Mouse (Mus musculus): ENCODE data around the gene Glra3. TPM values are rescaled to one million over a fixed set of nuclear protein-coding genes. Genes with fewer than 3 reads are reported as not detected.

Glra3 gene
- polyA plus RNA-seq (2012; ENCODE audit: insufficient read depth, insufficient read length, missing spikeins): not detected in 2 replicates

DNA sequence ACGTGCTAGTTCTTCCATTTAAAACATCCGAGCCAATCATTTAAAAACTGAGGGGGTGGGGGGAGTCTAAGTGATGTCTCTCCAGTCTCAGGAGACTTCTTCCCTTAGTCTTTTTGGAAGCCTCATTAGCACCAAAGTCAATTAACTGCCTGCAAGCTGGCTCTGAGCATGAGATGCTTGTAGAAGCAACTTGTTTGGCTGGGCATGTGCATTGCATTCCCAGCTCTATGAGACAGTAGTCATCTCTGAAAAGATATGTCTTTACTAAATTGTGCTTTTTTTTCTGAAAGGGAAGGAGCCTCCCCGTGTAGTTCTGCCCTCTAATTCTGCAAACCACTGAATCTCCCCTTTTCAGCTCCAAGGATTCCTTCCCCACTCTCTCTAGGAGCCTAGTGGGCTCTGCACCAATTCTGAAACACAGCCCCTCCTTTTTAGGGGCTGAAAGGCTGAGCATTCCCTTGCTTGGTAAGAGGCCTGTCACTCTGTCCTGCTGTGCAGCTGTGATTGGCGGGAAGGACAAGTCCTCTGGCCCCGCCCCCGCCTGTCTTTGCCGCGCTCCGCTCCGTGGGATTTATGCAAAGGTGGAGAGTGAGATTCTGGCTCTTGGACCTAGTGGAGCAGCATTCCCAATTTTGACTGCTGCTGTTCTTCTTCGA lies at the start of gene Glra3:
Gene Glra3 (plus strand): TSS at position 591 of the 656 bp plus-strand sequence.
- H3K4me3 ChIP-seq (ENCODE audit: insufficient read depth, low read depth, low read length): no peak within 1 kb of the TSS
- no peaks in the 10 kb centered on the region for H3K4me1 ChIP-seq (ENCODE audit: control insufficient read depth, insufficient read depth, insufficient read length, low read length)
- no peak within 1 kb of the TSS for H3K27ac ChIP-seq (replicated peaks; ENCODE audit: low read depth, low read length)

DNA sequence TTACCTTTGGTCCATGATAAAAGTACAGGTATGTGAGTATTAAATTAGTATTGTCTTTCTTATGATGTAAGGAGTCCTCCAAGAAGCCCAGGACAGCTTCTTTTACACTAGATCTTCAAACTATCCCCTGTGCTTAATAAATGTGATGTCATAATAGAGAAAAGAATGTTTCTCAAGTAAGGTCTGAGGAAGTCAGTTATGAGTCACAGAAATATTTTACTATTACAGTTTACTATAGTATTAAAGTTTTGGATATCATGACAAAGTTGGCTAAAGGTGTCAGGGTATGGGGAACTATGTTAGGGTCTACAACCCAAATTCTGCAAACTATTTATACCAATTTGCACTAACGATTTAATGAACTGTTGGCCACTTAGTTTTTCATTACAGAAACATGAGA lies 33.4 kb upstream of the Glra3 start, which contains the start of gene Adam29:
Gene Adam29 (minus strand): TSS at position 101 of the 400 bp plus-strand sequence.
- Histone ChIP-seq H3K4me3 (ENCODE audit: insufficient read depth, low read depth, low read length) (no peak within 1 kb of the TSS), H3K27ac (replicated peaks; ENCODE audit: low read depth, low read length) (no peak within 1 kb of the TSS), H3K4me1 (ENCODE audit: control insufficient read depth, insufficient read depth, insufficient read length, low read length) (no peaks in the 10 kb centered on the region)

DNA sequence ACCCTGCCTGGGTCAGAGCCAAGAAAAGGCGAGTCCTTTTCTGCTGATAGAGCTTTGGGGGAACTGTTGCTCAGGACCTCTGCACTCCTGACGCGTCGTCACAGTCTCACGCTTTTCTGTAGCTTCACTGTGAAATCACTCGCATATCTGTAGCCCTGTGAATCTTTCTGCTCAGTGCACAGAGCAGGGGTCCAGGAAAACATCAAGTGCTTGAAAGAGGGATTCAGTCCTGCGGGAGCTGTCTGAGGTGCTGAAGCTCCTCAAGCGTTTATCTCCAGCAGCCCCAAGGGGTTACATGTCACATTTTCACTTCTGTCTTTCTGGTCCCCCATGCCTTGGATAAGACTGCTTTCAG lies 243 bp downstream of the Glra3 start:
- no peak overlapping the region for H3K4me3 ChIP-seq (ENCODE audit: insufficient read depth, low read depth, low read length)
- H3K4me1 ChIP-seq (ENCODE audit: control insufficient read depth, insufficient read depth, insufficient read length, low read length): no peaks in the 10 kb centered on the region
- H3K27ac ChIP-seq (replicated peaks; ENCODE audit: low read depth, low read length): no peak overlapping the region

DNA sequence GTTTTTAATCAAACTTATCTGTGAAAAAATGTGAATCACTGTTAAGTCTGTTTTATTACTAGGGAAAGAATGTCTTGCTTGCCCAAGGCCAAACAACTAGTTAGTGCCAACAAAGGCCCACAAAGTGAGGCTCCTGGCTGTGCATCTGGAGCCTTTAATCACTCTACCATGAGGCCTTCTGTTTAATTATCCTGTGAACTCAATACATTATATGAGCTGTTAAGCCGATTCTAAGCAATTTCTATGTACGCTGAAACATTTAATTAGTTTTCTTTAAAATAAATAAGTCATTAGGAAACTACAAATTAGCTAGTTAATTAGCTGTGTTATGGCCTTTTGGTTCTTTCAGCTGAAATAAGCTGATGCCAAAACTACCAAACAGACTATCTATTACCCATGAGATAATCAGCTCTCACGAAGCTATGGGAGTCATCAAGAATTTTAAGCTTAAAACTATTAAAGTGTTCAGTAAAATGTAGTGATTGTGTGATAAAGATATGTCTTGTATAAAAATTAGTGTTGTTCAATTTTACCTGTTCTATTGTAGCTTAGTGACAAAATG lies 24.6 kb downstream of the Glra3 start:
- no peak overlapping the region for H3K4me3 ChIP-seq (ENCODE audit: insufficient read depth, low read depth, low read length)

DNA sequence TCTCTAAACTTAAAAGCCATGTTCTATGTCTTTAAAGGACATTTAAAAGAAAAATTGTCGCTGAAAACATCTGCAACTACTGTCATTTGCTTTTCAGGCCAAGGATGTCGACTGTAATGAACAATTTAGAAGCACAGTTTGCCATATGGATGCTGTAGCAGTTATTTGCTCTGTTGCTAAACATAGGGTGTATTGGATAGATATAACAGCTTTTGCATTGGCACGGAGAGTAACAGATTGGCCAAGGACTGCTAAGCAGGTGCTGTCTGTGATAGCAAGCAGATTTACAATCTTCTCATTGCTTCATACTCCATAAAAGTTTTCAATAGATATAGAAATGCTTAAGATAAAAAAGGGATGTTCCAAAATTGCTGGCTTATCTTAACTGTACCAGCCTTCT lies 57.6 kb downstream of the Glra3 start:
- no peak overlapping the region for H3K4me3 ChIP-seq (ENCODE audit: insufficient read depth, low read depth, low read length)
- no peak overlapping the region for H3K27ac ChIP-seq (replicated peaks; ENCODE audit: low read depth, low read length)
- H3K4me1 ChIP-seq (ENCODE audit: control insufficient read depth, insufficient read depth, insufficient read length, low read length): no peaks in the 10 kb centered on the region

More for the DNA sequence above, 24.6 kb downstream of the Glra3 start:
- no peaks in the 10 kb centered on the region for H3K4me1 ChIP-seq (ENCODE audit: control insufficient read depth, insufficient read depth, insufficient read length, low read length)
- no peak overlapping the region for H3K27ac ChIP-seq (replicated peaks; ENCODE audit: low read depth, low read length)

DNA sequence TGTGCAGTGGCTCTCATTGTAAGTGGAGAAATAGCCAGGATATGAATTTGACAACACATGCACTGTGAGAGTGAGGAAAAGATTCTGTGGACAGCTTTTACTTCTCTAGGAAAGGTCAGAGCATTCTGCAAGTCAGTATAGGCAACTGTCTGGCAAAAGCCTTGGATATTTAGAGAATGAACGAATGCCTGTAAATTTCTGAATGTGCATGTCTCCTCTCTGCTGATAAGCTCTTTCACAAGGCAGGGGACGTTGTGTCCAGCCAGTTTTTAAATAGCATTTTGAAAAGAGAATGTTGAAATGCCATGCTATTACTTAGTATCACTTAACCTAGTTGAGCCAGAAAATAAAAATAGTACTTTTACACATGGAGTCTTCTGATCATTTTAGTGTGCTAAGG lies 114.1 kb downstream of the Glra3 start:
- no peak overlapping the region for H3K27ac ChIP-seq (replicated peaks; ENCODE audit: low read depth, low read length)
- no peak overlapping the region for H3K4me3 ChIP-seq (ENCODE audit: insufficient read depth, low read depth, low read length)
- H3K4me1 ChIP-seq (ENCODE audit: control insufficient read depth, insufficient read depth, insufficient read length, low read length): no peaks in the 10 kb centered on the region

DNA sequence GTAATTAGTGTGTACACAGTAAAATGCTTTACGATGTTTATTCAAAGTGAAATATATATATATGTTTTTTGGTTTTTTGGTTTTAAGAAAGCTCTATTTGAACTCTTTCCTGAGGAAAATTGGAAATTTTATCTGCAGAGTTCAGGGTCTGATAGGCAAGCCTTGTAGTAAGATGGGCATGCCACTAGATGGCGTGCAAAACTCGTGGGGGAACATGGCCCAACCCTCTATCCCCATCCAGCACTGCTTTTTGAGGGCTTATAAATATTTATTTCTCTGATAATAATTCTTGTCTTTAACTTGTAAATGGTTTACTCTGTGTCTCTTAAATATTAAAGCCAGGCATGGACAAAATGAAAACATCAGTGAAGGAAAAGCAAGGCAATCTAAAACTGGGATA lies 122.8 kb downstream of the Glra3 start:
- Histone ChIP-seq H3K4me3 (ENCODE audit: insufficient read depth, low read depth, low read length) (no peak overlapping the region), H3K4me1 (ENCODE audit: control insufficient read depth, insufficient read depth, insufficient read length, low read length) (no peaks in the 10 kb centered on the region)

DNA sequence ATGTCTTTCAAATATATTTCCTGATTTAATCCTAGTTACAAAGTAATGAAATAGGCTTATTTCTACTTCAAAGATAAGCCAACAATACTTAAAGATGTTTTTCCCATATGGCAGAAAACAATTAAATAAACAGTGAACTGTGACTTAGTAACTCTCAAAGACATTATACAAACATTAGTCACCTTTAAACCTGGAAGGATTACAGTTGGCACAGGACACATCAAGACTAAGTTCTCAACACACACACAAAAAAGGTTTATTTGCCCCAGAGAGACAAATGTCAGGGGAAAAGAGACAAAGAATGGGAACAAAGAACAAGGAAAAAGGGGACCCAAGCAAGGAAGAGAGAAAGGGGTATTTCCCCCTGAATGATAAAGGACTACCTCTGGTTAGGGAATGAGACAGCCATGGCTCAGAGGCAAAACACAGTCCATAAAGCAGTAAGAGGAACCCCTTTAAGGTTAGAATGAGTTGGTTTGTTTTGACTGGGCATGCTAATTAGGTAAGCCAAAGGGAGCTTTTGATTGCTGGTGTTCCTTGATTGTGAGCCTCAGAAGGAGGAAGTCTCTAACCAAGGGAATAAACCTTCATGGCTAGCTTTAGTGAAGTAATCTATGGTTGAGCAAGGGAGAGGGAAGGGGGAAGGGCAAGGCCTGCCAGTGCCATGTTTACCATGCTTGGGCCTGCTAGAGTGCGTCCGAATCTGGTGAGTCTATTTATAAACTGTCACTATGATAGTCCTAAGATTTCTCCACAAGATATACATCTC lies 130.4 kb downstream of the Glra3 start:
- Histone ChIP-seq H3K4me1 (ENCODE audit: control insufficient read depth, insufficient read depth, insufficient read length, low read length) (0 out of 2 replicates have a peak, but pooled peaks cover 2% of the 10 kb centered on the region), H3K27ac (replicated peaks; ENCODE audit: low read depth, low read length) (no peak overlapping the region), H3K4me3 (ENCODE audit: insufficient read depth, low read depth, low read length) (no peak overlapping the region)

More for the DNA sequence above, 122.8 kb downstream of the Glra3 start:
- H3K27ac ChIP-seq (replicated peaks; ENCODE audit: low read depth, low read length): no peak overlapping the region

DNA sequence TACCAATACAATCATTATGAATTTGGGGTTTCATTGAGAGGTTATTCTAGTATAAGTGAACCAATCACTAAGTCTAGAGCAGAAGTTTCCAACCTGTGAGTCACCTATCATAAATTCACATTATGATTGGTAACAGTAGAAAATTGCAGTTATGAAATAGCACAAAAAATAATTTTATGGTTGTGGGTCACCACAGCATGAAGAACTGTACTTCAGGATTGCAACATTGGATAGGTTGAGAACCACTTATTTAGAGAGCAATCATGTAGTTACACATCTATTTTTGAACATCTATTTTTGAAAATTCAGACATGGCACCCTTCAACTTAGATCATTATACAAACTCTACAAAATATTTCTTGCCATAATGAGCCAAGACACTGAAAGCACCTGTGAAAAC lies 143.4 kb downstream of the Glra3 start:
- H3K27ac ChIP-seq (replicated peaks; ENCODE audit: low read depth, low read length): no peak overlapping the region
- no peak overlapping the region for H3K4me3 ChIP-seq (ENCODE audit: insufficient read depth, low read depth, low read length)
- H3K4me1 ChIP-seq (ENCODE audit: control insufficient read depth, insufficient read depth, insufficient read length, low read length): no peaks in the 10 kb centered on the region

DNA sequence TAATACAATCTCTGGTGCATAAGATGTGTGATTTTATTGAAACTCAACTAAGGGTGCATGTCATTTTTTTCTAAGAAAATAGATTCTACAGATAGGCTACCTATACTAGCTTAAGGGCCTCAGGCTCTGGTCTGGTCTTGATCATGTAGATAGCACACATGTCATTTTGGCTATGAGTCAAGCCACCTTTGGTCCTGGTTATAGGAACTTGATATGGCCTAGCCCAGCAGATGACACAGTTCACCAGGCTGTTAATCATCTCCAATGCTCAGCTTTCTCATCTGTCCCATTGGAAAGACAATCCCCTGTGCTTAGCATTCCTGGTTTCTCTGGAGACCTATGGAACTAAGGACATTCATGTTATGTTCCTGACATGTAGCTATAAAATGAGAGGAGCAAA lies 154.1 kb downstream of the Glra3 start:
- H3K4me3 ChIP-seq (ENCODE audit: insufficient read depth, low read depth, low read length): no peak overlapping the region
- no peak overlapping the region for H3K27ac ChIP-seq (replicated peaks; ENCODE audit: low read depth, low read length)
- no peaks in the 10 kb centered on the region for H3K4me1 ChIP-seq (ENCODE audit: control insufficient read depth, insufficient read depth, insufficient read length, low read length)

DNA sequence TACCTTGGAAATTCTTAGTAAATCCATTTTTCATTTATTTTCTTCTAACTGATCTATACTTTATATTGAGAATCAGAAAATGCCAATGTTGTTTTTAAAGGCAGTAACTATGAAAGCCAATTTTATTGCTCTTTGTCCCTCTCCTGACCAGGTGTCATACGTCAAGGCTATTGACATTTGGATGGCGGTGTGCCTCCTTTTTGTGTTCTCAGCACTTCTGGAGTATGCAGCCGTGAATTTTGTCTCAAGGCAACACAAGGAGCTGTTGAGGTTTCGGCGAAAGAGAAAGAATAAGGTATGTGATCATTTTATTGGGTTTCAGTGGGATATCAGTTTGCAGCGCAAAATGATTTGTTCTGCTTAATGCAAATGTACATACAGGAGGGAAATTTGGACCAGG lies 170.0 kb downstream of the Glra3 start:
- Histone ChIP-seq H3K4me3 (ENCODE audit: insufficient read depth, low read depth, low read length) (no peak overlapping the region), H3K4me1 (ENCODE audit: control insufficient read depth, insufficient read depth, insufficient read length, low read length) (no peaks in the 10 kb centered on the region), H3K27ac (replicated peaks; ENCODE audit: low read depth, low read length) (no peak overlapping the region)

DNA sequence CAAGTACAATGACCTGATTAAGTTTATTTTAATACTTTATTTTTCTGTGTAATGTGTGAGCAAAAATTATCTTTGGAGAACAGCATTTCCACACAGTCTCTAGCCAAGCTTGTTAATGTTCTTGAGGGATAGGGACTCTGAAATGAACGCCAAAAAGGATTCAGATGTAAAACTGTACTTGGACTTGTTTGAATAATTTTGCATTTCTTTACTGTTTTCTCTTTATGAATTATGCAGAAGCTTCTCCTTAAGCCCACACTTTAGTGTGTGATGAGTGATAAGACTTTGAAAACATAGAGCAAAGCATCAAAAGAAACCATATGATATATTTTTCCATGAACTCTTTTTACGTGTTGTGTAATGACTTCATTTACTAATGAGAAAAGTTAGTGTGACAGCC lies 189.1 kb downstream of the Glra3 start:
- no peaks in the 10 kb centered on the region for H3K4me1 ChIP-seq (ENCODE audit: control insufficient read depth, insufficient read depth, insufficient read length, low read length)

DNA sequence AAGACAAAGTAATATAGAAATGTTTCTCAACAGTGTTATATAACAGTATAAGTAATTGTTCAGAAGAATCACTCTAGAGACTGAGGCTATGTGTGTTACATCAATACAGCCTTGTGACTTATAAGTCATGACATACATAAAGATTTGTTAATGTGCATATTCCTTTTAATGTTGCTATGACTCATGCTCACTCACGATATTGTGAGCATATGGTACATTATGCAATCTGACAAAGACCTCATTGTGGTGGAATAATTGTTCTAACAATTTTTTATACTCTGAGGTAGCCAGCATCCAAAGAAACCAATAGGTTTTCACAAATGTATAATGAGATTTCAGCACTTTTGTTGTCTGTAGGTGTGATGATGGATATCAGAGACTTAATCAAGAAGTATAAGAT lies 210.4 kb downstream of the Glra3 start:
- H3K27ac ChIP-seq (replicated peaks; ENCODE audit: low read depth, low read length): no peak overlapping the region
- no peak overlapping the region for H3K4me3 ChIP-seq (ENCODE audit: insufficient read depth, low read depth, low read length)
- no peaks in the 10 kb centered on the region for H3K4me1 ChIP-seq (ENCODE audit: control insufficient read depth, insufficient read depth, insufficient read length, low read length)

More for the DNA sequence above, 189.1 kb downstream of the Glra3 start:
- H3K4me3 ChIP-seq (ENCODE audit: insufficient read depth, low read depth, low read length): no peak overlapping the region
- H3K27ac ChIP-seq (replicated peaks; ENCODE audit: low read depth, low read length): no peak overlapping the region

DNA sequence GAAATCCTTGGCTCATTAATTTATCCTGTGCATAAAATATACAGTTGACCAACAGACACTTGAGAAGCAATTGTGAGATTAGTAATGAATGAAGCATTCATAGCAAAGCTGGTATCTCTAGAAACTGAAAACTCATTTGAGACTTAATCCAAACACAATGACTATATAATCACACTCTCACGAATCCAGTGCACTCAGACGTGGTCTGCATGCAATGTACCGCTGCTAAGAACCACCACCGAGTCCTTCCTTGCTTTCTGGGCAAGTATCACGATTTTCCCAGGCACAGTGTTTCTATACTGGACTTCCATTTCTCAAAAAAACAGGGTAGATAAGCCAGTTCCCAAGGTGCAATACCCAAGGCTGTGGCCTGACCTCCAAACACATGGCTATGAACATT lies 211.3 kb downstream of the Glra3 start:
- H3K4me1 ChIP-seq (ENCODE audit: control insufficient read depth, insufficient read depth, insufficient read length, low read length): no peaks in the 10 kb centered on the region
- no peak overlapping the region for H3K4me3 ChIP-seq (ENCODE audit: insufficient read depth, low read depth, low read length)
- H3K27ac ChIP-seq (replicated peaks; ENCODE audit: low read depth, low read length): no peak overlapping the region

DNA sequence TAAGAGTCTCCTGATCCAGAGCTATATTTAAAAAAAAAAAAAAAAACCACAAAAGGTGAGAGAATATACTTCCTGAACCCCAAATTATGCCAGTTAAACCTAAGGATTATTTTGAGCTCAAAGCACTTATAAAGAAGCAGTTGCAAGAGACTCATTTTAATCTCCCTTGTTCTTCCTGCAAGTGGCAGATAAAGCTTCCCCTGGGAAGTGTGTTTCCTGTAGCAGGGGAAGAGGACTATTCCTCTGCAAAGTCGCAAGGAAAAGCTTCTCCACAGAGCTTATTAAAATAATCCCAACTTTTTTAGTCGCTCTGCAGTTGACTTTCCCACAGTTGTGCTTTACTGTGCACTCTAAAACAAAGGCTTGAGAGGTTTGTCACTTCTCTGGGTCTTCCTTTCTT lies 218.7 kb downstream of the Glra3 start:
- Histone ChIP-seq H3K27ac (replicated peaks; ENCODE audit: low read depth, low read length) (no peak overlapping the region), H3K4me3 (ENCODE audit: insufficient read depth, low read depth, low read length) (no peak overlapping the region), H3K4me1 (ENCODE audit: control insufficient read depth, insufficient read depth, insufficient read length, low read length) (no peaks in the 10 kb centered on the region)

Data from brown adipose tissue, adult 24 weeks (tissue).